Comparison of ENCODE assay signal across 7 mouse cellular contexts in genomic region chr8:83592682-83593081, GRCm38 (mm10). TPM values are rescaled to one million over a fixed set of nuclear protein-coding genes. Genes with fewer than 3 reads are reported as not detected.
A peak's percentile ranks its signal among the peaks of the same experiment; 100 is the strongest.
DNase-seq lines count a peak whose midpoint lies in the region; ATAC-seq and TF ChIP-seq lines count a peak whose summit lies in the region.

No protein-coding gene starts in this region.

- H3K4me2 ChIP-seq in lung, embryonic 16.5 days (ENCODE audit: low read depth, low read length): peak overlapping the region; percentile 89
- no peak overlapping the region; the same call in 1 of the 2 replicates for H3K4me2 ChIP-seq in lung, postnatal 0 days (replicated peaks; ENCODE audit: low read depth, low read length)
- H3K4me2 ChIP-seq in forebrain, embryonic 15.5 days (replicated peaks): peak overlapping the region; percentile 62
- peak overlapping the region; percentile 87 for H3K4me2 ChIP-seq in liver, embryonic 15.5 days

- ATAC-seq in lung, embryonic 16.5 days (ENCODE audit: low read depth): no peak
- ATAC-seq in lung, postnatal 0 days: no peak
- no peak for ATAC-seq in forebrain, embryonic 15.5 days (replicated peaks)
- ATAC-seq in liver, embryonic 15.5 days (ENCODE audit: insufficient read depth): no peak

- TF ChIP-seq CTCF in lung, postnatal 0 days (IDR thresholded peaks at IDR 0.05): no peak

- peak overlapping the region; percentile 85 for H3K4me3 ChIP-seq in lung, embryonic 16.5 days (ENCODE audit: low read length)
- H3K4me3 ChIP-seq in lung, postnatal 0 days (ENCODE audit: low read depth, low read length): no peak overlapping the region
- H3K4me3 ChIP-seq in forebrain, embryonic 15.5 days: peak overlapping the region; percentile 58
- H3K4me3 ChIP-seq in liver, embryonic 15.5 days (replicated peaks): peak overlapping the region; percentile 72

- no peak for DNase-seq in lung, postnatal 0 days (ENCODE audit: low spot score)
- DNase-seq in natural killer cell, adult 2 months (ENCODE audit: low spot score in 2 of 2): no peak
- no peak for DNase-seq in left cerebral cortex, adult 18-20 months (ENCODE audit: low spot score in 2 of 2)
- DNase-seq in ovary, adult 18-20 months (ENCODE audit: low spot score): no peak

- TF ChIP-seq EP300 in lung, postnatal 0 days (IDR thresholded peaks at IDR 0.05): no peak

- no peaks in the 10 kb centered on the region for H3K27me3 ChIP-seq in lung, embryonic 16.5 days (ENCODE audit: control insufficient read depth, insufficient read depth, low read depth, low read length)
- no peaks in the 10 kb centered on the region for H3K27me3 ChIP-seq in lung, postnatal 0 days (replicated peaks; ENCODE audit: insufficient read depth, low read length)
- H3K27me3 ChIP-seq in forebrain, embryonic 15.5 days: no peaks in the 10 kb centered on the region
- no peaks in the 10 kb centered on the region for H3K27me3 ChIP-seq in liver, embryonic 15.5 days

- H3K9me3 ChIP-seq in lung, embryonic 16.5 days (ENCODE audit: control insufficient read depth, low read length): no peaks in the 10 kb centered on the region
- no peaks in the 10 kb centered on the region for H3K9me3 ChIP-seq in lung, postnatal 0 days (ENCODE audit: low read length)
- no peaks in the 10 kb centered on the region for H3K9me3 ChIP-seq in forebrain, embryonic 15.5 days
- H3K9me3 ChIP-seq in liver, embryonic 15.5 days (replicated peaks): no peaks in the 10 kb centered on the region

- no peaks in the 10 kb centered on the region for H3K36me3 ChIP-seq in lung, embryonic 16.5 days (ENCODE audit: control insufficient read depth, insufficient read depth, low read length)
- H3K36me3 ChIP-seq in lung, postnatal 0 days (ENCODE audit: insufficient read depth, low read length): no peaks in the 10 kb centered on the region
- 0 out of 2 replicates have a peak, but pooled peaks cover 4% of the 10 kb centered on the region for H3K36me3 ChIP-seq in forebrain, embryonic 15.5 days
- peaks cover 27% of the 10 kb centered on the region for H3K36me3 ChIP-seq in liver, embryonic 15.5 days (replicated peaks)

- peak overlapping the region; percentile 45 for H3K9ac ChIP-seq in lung, embryonic 16.5 days (ENCODE audit: low read length)
- H3K9ac ChIP-seq in lung, postnatal 0 days (replicated peaks; ENCODE audit: low read depth): no peak overlapping the region
- H3K9ac ChIP-seq in forebrain, embryonic 15.5 days (replicated peaks): peak overlapping the region; percentile 86
- peak overlapping the region; percentile 77 for H3K9ac ChIP-seq in liver, embryonic 15.5 days

- peaks cover 11% of the 10 kb centered on the region for H3K4me1 ChIP-seq in lung, embryonic 16.5 days (replicated peaks; ENCODE audit: control insufficient read depth, insufficient read depth, low read length)
- H3K4me1 ChIP-seq in lung, postnatal 0 days (ENCODE audit: insufficient read depth, low read depth, low read length): peaks cover 5% of the 10 kb centered on the region; the same call in 1 of the 2 replicates
- peaks cover 54% of the 10 kb centered on the region for H3K4me1 ChIP-seq in forebrain, embryonic 15.5 days
- H3K4me1 ChIP-seq in liver, embryonic 15.5 days (replicated peaks): peaks cover 69% of the 10 kb centered on the region

- no peak overlapping the region for H3K27ac ChIP-seq in lung, embryonic 16.5 days (ENCODE audit: low read length)
- no peak overlapping the region for H3K27ac ChIP-seq in lung, postnatal 0 days (ENCODE audit: low read length)
- H3K27ac ChIP-seq in forebrain, embryonic 15.5 days (replicated peaks): 0 out of 2 replicates have a peak overlapping the region, but pooled peaks have one; percentile 15
- no peak overlapping the region for H3K27ac ChIP-seq in liver, embryonic 15.5 days (replicated peaks)

- 48% methylated on average over 3 of the region's 3 CpGs for WGBS in lung, embryonic 16.5 days
- 53% methylated on average over 3 of the region's 3 CpGs for WGBS in lung, postnatal 0 days
- WGBS in forebrain, embryonic 15.5 days: 50% methylated on average over 3 of the region's 3 CpGs
- WGBS in liver, embryonic 15.5 days (ENCODE audit: insufficient replicate concordance): 74% methylated on average over 3 of the region's 3 CpGs

RNA-seq across cellular contexts. Expression of gene Tecr, which starts 15.1 kb away (rescaled TPM):
- polyA plus RNA-seq in lung, embryonic 16.5 days (2015; fragmentation: Nextera tagmentation; extraction: Ambion mirVana): 491 and 509 TPM in 2 replicates
- 273 and 293 TPM in 2 replicates for polyA plus RNA-seq in lung, postnatal 0 days (2015; fragmentation: Nextera tagmentation; extraction: Ambion mirVana)
- 683 and 712 TPM in 2 replicates for polyA plus RNA-seq in forebrain, embryonic 15.5 days (2015; fragmentation: Nextera tagmentation; extraction: Ambion mirVana)
- polyA plus RNA-seq in liver, embryonic 15.5 days (2015; fragmentation: Nextera tagmentation; extraction: Ambion mirVana): 329 and 344 TPM in 2 replicates
- 100 to 1,000 TPM; 600 to 661 TPM for total RNA-seq in left cerebral cortex, adult 18-20 months (2021)

RNA-seq across cellular contexts. Expression of gene Dnajb1, which starts 15.3 kb away (rescaled TPM):
- 65.0 and 65.2 TPM in 2 replicates for polyA plus RNA-seq in lung, embryonic 16.5 days (2015; fragmentation: Nextera tagmentation; extraction: Ambion mirVana)
- 34.3 and 43.6 TPM in 2 replicates for polyA plus RNA-seq in lung, postnatal 0 days (2015; fragmentation: Nextera tagmentation; extraction: Ambion mirVana)
- 59.8 and 63.0 TPM in 2 replicates for polyA plus RNA-seq in forebrain, embryonic 15.5 days (2015; fragmentation: Nextera tagmentation; extraction: Ambion mirVana)
- 52.7 and 56.0 TPM in 2 replicates for polyA plus RNA-seq in liver, embryonic 15.5 days (2015; fragmentation: Nextera tagmentation; extraction: Ambion mirVana)
- 10 to 100 TPM; 61.3 to 66.7 TPM for total RNA-seq in left cerebral cortex, adult 18-20 months (2021)

RNA-seq across cellular contexts. Expression of gene Ndufb7, which starts 26.2 kb away (rescaled TPM):
- polyA plus RNA-seq in lung, embryonic 16.5 days (2015; fragmentation: Nextera tagmentation; extraction: Ambion mirVana): 338 and 350 TPM in 2 replicates
- 258 and 286 TPM in 2 replicates for polyA plus RNA-seq in lung, postnatal 0 days (2015; fragmentation: Nextera tagmentation; extraction: Ambion mirVana)
- 327 and 356 TPM in 2 replicates for polyA plus RNA-seq in forebrain, embryonic 15.5 days (2015; fragmentation: Nextera tagmentation; extraction: Ambion mirVana)
- polyA plus RNA-seq in liver, embryonic 15.5 days (2015; fragmentation: Nextera tagmentation; extraction: Ambion mirVana): 231 and 237 TPM in 2 replicates
- 100 to 1,000 TPM; 136 to 155 TPM for total RNA-seq in left cerebral cortex, adult 18-20 months (2021)

RNA-seq across cellular contexts. Expression of gene Olfr370, which starts 57.1 kb away (rescaled TPM):
- polyA plus RNA-seq in lung, embryonic 16.5 days (2015; fragmentation: Nextera tagmentation; extraction: Ambion mirVana): not detected in 2 replicates
- polyA plus RNA-seq in lung, postnatal 0 days (2015; fragmentation: Nextera tagmentation; extraction: Ambion mirVana): not detected in 2 replicates
- 0.06 and 0.08 TPM in 2 replicates for polyA plus RNA-seq in forebrain, embryonic 15.5 days (2015; fragmentation: Nextera tagmentation; extraction: Ambion mirVana)
- polyA plus RNA-seq in liver, embryonic 15.5 days (2015; fragmentation: Nextera tagmentation; extraction: Ambion mirVana): not detected in 2 replicates
- not detected for total RNA-seq in left cerebral cortex, adult 18-20 months (2021)

RNA-seq across cellular contexts. Expression of gene Gipc1, which starts 59.8 kb away (rescaled TPM):
- polyA plus RNA-seq in lung, embryonic 16.5 days (2015; fragmentation: Nextera tagmentation; extraction: Ambion mirVana): 178 and 190 TPM in 2 replicates
- 123 and 134 TPM in 2 replicates for polyA plus RNA-seq in lung, postnatal 0 days (2015; fragmentation: Nextera tagmentation; extraction: Ambion mirVana)
- polyA plus RNA-seq in forebrain, embryonic 15.5 days (2015; fragmentation: Nextera tagmentation; extraction: Ambion mirVana): 161 and 168 TPM in 2 replicates
- polyA plus RNA-seq in liver, embryonic 15.5 days (2015; fragmentation: Nextera tagmentation; extraction: Ambion mirVana): 49.8 and 50.8 TPM in 2 replicates
- 10 to 100 TPM; 86.0 to 86.7 TPM for total RNA-seq in left cerebral cortex, adult 18-20 months (2021)
